Mouse (Mus musculus) midbrain, postnatal 0 days (tissue): ENCODE measurements around the gene Smarcd2. TPM values are rescaled to one million over a fixed set of nuclear protein-coding genes. Genes with fewer than 3 reads are reported as not detected.
A peak's percentile ranks its signal among the peaks of the same experiment; 100 is the strongest.

ENCODE experiments used
- ATAC-seq: fragments of 200-750 bp; cut with Nextera tagmentation; 2 replicates; pipeline ENCODE4 v1.8.0; 2017; ENCODE audit warnings: moderate number of reproducible peaks, mild to moderate bottlenecking, moderate TSS enrichment, moderate library complexity; ENCODE audit not compliant: low FRiP score
- DNase-seq: peaks from one replicate; pipeline ENCODE4 v3.0.0-alpha.2; 2015; ENCODE audit warnings: low spot score
- H3K27ac ChIP-seq: fragments of 300-500 bp; sonication (generic); 2 replicates; pipeline ENCODE4 v1.5.1; 2014; ENCODE audit warnings: low read depth, mild to moderate bottlenecking, low read length, mixed read lengths
- H3K27me3 ChIP-seq: fragments of 300-500 bp; sonication (generic); 2 replicates; pipeline ENCODE4 v1.6.1; 2014; ENCODE audit warnings: low read length, control low read depth, mixed read lengths; ENCODE audit not compliant: insufficient read depth
- H3K36me3 ChIP-seq: fragments of 300-500 bp; sonication (generic); 2 replicates; pipeline ENCODE4 v1.6.1; 2014; ENCODE audit warnings: low read length, control low read depth, mixed read lengths; ENCODE audit not compliant: insufficient read depth
- H3K4me1 ChIP-seq: fragments of 300-500 bp; sonication (generic); 2 replicates; pipeline ENCODE4 v1.6.1; 2014; ENCODE audit warnings: mild to moderate bottlenecking, control low read depth, antibody characterized with exemption, low read length, mixed read lengths; ENCODE audit not compliant: insufficient read depth
- H3K4me2 ChIP-seq: fragments of 300-500 bp; sonication (generic); 2 replicates; pipeline ENCODE4 v1.6.1; 2014; ENCODE audit warnings: low read depth, mild to moderate bottlenecking, low read length, mixed read lengths; ENCODE audit not compliant: poor library complexity, severe bottlenecking
- H3K4me3 ChIP-seq: fragments of 300-500 bp; sonication (generic); 2 replicates; pipeline ENCODE4 v1.5.1; 2014; ENCODE audit warnings: low read depth, mild to moderate bottlenecking, low read length, moderate library complexity
- H3K9ac ChIP-seq: fragments of 300-500 bp; sonication (generic); replicated peaks from 2 replicates; pipeline ENCODE4 v1.6.1; 2014; ENCODE audit warnings: mild to moderate bottlenecking, low read length, moderate library complexity, mixed read lengths; ENCODE audit not compliant: poor library complexity, severe bottlenecking
- H3K9me3 ChIP-seq: fragments of 300-500 bp; sonication (generic); 2 replicates; pipeline ENCODE4 v1.6.1; 2016; ENCODE audit warnings: low read length, control low read depth
- CTCF ChIP-seq: IDR thresholded peaks from 2 replicates; pipeline ENCODE4 v1.5.1; 2016; ENCODE audit warnings: antibody characterized with exemption, mild to moderate bottlenecking
- WGBS: fragments of 180-500 bp; shearing (Covaris S2); extraction: QIAGEN DNeasy Blood & Tissue Kit; methylation state at CpG from one replicate; pipeline ENCODE4 v1.1.7; 2014; 5-methylcytosine and 5-hydroxymethylcytosine counted together
- polyA plus RNA-seq: library from polyadenylated mRNA; unstranded; fragments of >200 nt; fragmentation: Nextera tagmentation; extraction: Ambion mirVana; gene quantifications from 2 replicates; pipeline ENCODE4 v1.2.1, GENCODE M21; 2015
- total RNA-seq: library from RNA; depleted of rRNA; stranded (reverse); fragments of >200 nt; gene quantifications from 2 replicates; pipeline ENCODE4 v1.2.3, GENCODE M21; 2014

Gene Smarcd2
- total and polyA plus RNA-seq, 2 experiments from 2014 or later: 6.8 to 27.5 TPM

DNA sequence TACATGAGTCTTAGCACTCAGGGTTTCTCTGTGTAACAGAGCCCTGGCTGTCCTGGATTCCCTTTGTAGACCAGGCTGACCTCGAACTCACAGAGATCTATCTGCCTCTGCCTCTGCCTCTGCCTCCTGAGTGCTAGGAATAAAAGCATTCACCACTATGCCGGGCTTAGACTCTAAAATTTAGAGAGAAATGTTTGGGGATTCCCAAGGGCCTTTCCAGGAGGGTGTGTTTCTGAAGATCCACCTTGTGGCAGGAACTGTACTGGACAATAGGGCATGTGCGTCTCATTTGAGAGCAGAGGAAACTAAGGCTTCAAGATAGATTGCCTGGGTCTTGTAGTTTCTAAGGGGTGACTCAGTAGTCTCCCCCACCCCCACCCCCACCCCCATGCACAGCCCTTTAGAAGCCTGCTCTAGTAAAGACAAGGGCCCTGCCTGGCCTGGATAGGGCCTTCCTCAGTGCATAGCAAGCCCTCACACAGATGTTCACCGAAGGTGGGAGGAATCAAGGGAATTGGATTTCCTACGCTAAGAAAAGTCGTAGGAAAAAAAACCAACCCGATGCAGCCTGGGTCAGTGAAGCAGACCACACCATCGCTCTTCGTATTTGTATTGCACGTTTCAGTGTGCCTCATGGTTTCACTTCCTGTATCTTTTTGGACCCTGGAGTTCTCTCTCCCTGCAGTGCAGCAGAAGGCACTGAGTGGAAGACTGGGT, 32.7 kb upstream of the Smarcd2 start:
- H3K9ac ChIP-seq: no peak overlapping the region
- DNase-seq (no peak), ATAC-seq (no peak)
- no peaks in the 10 kb centered on the region for H3K36me3 ChIP-seq
- no peaks in the 10 kb centered on the region for H3K27me3 ChIP-seq
- no peaks in the 10 kb centered on the region for H3K9me3 ChIP-seq
- no peaks in the 10 kb centered on the region for H3K4me1 ChIP-seq
- no peak overlapping the region for H3K27ac ChIP-seq
- TF ChIP-seq CTCF: no peak
- no peak overlapping the region for H3K4me3 ChIP-seq
- 84% methylated on average over 10 of the region's 10 CpGs for WGBS
- H3K4me2 ChIP-seq: no peak overlapping the region

DNA sequence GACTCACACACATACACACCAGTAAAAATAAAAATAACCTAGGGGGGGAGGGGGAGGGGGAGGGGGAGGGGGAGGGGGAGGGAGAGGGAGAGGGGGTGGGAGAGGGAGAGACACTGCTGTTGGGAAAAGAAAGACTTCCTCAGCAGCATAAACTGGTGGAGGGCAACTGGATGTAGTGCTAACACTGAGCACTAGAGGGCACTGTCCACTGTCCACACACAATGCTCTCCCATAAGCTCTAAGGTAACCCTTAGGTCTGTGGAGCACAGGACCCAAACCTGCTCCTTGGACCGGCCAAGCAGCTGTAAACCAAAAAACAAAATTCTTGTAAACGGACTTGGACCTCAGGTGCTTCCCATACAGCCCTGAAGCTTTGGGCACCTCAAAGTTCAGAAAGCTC, 29.9 kb upstream of the Smarcd2 start:
- Histone ChIP-seq H3K4me1 (no peaks in the 10 kb centered on the region), H3K4me2 (no peak overlapping the region), H3K9me3 (no peaks in the 10 kb centered on the region), H3K36me3 (no peaks in the 10 kb centered on the region), H3K27me3 (no peaks in the 10 kb centered on the region), H3K9ac (no peak overlapping the region), H3K27ac (no peak overlapping the region), H3K4me3 (no peak overlapping the region)
- TF ChIP-seq CTCF: peak; percentile 79
- DNase-seq (peak; percentile 46), ATAC-seq (no peak)
- 17% methylated on average over 2 of the region's 2 CpGs for WGBS

DNA sequence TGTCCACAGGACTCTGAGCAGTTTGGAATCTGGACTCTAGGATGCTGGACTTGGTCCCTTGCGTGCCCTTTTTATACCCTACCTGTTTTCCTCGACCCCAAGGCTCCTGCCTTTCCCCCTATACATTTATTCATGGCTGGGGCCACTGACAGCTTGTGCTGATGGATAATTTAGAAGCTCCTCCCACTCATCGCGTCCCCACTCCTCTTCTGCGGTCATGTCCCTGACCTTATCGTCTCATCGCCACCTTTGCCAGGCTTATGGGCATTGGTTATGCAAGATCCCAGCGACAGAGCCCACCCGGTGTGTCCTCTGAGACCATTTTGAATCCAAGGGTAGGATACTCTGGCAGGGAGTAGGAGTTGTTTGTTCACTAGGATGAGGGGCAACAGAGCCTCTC, 29.0 kb upstream of the Smarcd2 start, which contains the start of gene Gh:
Gene Gh (minus strand): TSS at position 101 of the 400 bp plus-strand sequence.
- Histone ChIP-seq H3K4me3 (no peak within 1 kb of the TSS), H3K36me3 (no peaks in the 10 kb centered on the region), H3K9ac (no peak within 1 kb of the TSS), H3K4me1 (no peaks in the 10 kb centered on the region), H3K9me3 (no peaks in the 10 kb centered on the region), H3K4me2 (no peak within 1 kb of the TSS), H3K27me3 (no peaks in the 10 kb centered on the region), H3K27ac (no peak within 1 kb of the TSS)
- DNase-seq (no peak), ATAC-seq (no peak)
- WGBS: 81% methylated on average over 9 of the region's 9 CpGs
- no peak for TF ChIP-seq CTCF

DNA sequence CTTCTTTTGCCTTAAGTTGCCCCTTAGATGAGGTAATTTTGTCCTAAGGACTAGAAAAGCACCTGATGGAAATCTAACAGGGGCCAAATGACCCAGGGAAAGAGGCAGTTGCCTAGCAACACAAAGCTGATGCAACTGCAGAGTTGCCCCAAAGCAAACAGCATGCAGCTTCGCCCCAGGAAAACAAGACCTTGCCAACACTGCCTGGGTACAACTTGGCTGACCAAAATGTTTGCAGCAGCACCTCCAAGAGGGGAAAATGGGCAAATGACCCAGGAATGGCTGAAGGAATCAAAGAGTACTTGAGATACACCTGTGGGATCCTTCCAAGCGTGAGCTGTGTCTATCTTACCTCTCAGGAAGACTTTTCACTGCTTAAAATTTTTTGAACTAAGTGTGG, 19.1 kb upstream of the Smarcd2 start:
- no peak for DNase-seq
- H3K4me3 ChIP-seq: no peak overlapping the region
- no peak for ATAC-seq
- H3K9me3 ChIP-seq: no peaks in the 10 kb centered on the region
- H3K36me3 ChIP-seq: no peaks in the 10 kb centered on the region
- TF ChIP-seq CTCF: no peak
- H3K9ac ChIP-seq: no peak overlapping the region
- WGBS: 87% methylated on average over 2 of the region's 2 CpGs
- H3K27ac ChIP-seq: no peak overlapping the region
- H3K4me1 ChIP-seq: no peaks in the 10 kb centered on the region
- no peaks in the 10 kb centered on the region for H3K27me3 ChIP-seq
- no peak overlapping the region for H3K4me2 ChIP-seq

DNA sequence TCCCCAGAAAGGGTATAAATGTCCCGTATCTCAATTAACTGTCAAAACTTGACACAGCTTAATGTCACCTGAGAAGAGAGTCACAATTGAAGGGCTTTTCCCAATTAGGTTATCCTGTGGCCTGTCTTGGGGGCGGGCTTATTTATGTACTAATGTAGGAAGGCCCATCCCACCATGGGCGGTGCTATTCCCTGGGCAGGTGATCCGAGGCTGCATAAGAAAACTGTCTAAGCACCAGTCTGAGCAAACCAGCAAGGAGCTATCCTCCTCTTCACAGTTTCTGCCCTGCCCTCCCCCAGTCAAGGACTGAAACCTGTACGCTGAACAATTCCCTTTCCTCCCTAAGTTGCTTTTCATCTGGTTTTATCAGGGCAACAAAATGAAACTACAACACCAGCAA, 17.6 kb upstream of the Smarcd2 start:
- 93% methylated on average over 5 of the region's 5 CpGs for WGBS
- H3K27me3 ChIP-seq: no peaks in the 10 kb centered on the region
- no peak overlapping the region for H3K4me2 ChIP-seq
- no peak overlapping the region for H3K27ac ChIP-seq
- H3K4me1 ChIP-seq: no peaks in the 10 kb centered on the region
- no peak overlapping the region for H3K9ac ChIP-seq
- DNase-seq: no peak
- no peak overlapping the region for H3K4me3 ChIP-seq
- H3K36me3 ChIP-seq: no peaks in the 10 kb centered on the region
- no peaks in the 10 kb centered on the region for H3K9me3 ChIP-seq
- TF ChIP-seq CTCF: no peak
- no peak for ATAC-seq

DNA sequence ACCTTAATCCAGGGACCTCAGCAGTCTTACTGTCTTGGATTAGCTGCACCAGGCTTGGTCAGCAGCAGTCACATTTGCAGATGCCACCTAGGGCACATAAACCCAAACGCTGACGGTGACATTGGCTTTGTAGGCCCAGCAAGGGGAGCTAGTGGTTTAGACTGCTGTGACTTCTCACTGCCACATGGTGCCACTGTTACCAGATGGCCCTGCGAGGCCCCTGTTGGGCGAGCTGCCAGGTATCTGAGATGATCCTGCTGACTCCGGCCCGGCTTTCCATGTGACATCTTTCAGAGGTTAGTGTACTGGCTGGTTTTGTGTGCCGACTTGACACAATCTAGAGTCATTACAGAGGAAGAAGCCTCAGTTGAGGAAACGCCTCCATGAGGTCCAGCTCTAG, 16.6 kb upstream of the Smarcd2 start:
- peak; percentile 79 for DNase-seq
- Histone ChIP-seq H3K27ac (no peak overlapping the region), H3K9me3 (no peaks in the 10 kb centered on the region), H3K4me3 (no peak overlapping the region), H3K27me3 (no peaks in the 10 kb centered on the region), H3K4me2 (no peak overlapping the region), H3K4me1 (no peaks in the 10 kb centered on the region), H3K9ac (no peak overlapping the region), H3K36me3 (no peaks in the 10 kb centered on the region)
- WGBS: 63% methylated on average over 8 of the region's 8 CpGs
- peak; percentile 37 for TF ChIP-seq CTCF
- no peak for ATAC-seq
